Mouse (Mus musculus): ENCODE measurements around the gene Hao2.

Gene Hao2

DNA sequence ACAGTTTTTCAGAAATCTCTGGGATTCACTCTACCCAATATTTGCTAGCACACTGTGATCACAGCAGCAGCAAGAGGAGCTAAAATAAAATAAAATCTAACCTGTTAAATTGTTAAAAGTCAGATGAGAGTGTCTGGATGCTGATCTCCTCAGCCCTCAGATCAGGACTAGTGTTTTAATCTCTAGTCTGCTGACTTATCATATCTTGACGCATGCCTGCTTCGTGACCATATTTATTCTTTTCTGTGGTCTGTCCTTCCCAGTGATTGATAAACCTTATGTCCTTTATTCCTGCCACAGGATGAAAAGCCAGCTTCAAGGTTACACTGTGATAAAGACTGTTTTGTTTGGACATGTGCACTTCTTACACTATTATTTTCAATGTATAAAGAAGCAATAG is 35.0 kb downstream of the Hao2 start:
- DNase-seq (ENCODE audit: low spot score in 2 of 2), result no peak

DNA sequence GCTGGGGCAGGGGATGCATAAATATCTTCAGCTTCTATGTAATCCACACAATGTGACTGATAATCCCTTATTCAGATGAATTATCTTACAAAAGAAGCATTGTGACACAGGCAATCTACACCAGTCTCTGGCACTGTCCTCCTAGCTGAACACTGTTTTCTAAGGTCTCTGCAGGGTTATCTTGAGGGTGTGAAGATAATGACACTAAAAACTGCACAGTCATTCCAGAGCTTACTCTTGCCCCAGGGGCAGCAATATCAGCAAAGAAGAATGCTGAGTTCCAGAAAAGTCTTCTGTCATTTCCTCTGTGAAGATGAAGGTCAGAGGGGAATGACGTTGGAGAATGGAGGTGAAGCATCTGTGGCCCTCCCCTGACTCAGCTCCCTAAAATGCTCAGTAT is 36.1 kb downstream of the Hao2 start:
- DNase-seq (ENCODE audit: low spot score in 2 of 2), result no peak

DNA sequence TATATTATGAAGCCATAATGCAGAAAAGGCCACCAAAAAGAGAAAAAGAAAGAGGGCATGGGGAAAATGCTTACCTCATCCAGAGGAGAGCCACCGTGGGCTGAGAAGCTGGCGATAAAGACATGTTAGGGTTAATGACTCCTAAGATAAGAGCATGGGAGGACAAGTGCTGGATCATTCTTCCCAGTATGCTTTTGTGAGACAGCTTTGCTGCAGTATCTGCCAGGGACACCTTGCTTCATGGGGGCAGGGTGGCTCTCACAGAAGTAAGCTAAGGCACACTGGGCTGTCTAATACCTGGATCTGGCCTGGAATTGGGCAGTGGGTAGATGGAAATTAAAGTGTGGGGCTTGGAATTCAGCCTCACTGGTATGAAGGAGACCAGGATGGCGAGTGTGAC is 37.9 kb downstream of the Hao2 start:
- DNase-seq (ENCODE audit: low spot score in 2 of 2), result no peak

DNA sequence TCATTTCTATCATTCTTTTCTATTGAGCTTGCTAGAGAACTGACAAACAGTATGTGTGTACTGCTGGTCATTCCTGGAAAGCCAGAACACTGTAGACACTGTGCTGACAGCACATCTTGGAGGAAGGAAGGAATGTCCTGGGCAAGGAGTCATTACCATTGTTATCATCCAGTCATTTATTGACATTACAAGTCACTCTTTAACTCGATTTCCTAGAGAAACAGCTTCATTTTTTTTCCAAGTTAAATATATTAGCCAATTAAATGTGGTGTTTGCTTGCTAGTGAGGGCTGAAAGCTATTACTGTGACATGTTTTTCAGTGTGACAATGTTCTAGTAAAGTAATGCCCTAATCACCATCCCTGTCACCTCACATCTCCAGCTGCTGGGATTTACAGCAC is 39.4 kb downstream of the Hao2 start:
- DNase-seq (ENCODE audit: low spot score in 2 of 2), result no peak

DNA sequence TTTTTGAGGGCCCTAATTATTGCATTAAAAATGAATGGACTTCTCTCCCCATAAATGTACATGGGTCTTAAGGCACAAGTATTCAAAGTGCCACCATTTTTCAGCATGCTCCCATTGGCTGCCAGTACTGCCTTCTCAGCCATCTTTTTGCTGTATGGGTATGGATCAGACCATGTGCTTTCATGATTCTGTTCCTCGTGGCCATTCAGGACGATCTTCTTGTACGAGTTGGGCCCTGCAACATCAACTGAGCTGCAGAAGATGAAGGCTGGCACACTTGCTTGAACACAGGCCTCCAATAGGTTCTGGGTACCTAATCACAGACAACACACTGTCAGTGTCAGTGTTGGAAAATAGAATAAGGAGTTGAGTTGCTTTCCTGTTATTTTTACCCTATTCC is 40.0 kb downstream of the Hao2 start:
- no peak for DNase-seq (ENCODE audit: low spot score in 2 of 2)

DNA sequence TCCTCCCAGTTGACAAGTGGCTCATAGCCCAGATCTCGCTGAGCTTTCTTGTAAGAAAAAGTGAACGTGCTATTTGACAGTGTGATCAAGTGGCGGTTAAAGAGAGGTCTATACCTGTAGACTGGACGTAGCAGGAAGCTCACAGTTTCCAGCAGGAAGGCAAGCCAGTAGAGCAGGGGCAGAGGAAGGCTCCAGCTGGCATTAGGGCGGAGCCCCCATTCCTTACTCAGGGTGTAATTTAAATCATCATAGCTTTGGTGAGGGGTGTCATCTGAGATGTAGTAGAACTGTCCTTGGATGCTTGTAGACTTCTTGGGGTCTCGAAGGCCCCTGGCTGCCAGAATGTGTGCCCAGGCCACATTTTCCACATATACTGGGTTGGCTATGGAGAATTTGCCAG is 40.4 kb downstream of the Hao2 start:
- no peak for DNase-seq (ENCODE audit: low spot score in 2 of 2)

DNA sequence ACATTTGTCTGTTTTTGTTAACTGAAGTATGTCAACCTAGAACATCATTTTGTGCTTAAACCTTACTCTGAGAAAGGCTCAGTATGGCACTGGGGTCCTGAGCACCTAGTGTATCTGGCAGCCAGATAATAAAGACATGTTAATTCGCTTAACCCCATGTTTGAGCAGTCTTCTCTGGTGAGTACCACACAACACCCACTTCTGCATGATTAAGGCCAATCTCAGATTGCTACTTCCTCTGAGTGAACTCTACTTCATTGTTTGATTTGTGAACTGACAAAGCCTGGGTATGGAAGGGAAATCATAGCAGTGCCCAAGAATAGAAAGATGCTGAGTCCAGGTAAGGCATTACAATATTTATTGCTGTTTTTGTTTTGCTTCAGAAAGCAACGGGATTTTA is 41.2 kb downstream of the Hao2 start:
- no peak for DNase-seq (ENCODE audit: low spot score in 2 of 2)

DNA sequence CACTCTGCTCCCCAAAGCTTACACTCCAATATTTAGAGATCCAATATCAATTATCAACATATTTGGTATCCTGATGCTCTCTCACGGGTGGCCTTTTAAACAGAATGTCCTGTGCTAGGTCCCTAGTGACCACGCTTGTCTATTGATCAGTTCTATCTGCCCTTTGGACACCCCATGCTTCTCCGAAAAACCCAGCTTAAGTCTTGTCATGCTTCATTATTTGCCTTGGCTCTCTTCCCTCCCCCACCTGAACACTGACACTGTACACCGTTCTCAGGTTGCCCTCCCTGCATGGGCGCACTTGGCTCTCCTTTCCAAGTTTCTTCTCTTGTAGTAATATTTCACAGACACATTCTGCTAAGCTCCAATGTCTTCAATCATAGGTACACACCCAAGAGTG is 42.8 kb downstream of the Hao2 start:
- no peak for DNase-seq (ENCODE audit: low spot score in 2 of 2)

DNA sequence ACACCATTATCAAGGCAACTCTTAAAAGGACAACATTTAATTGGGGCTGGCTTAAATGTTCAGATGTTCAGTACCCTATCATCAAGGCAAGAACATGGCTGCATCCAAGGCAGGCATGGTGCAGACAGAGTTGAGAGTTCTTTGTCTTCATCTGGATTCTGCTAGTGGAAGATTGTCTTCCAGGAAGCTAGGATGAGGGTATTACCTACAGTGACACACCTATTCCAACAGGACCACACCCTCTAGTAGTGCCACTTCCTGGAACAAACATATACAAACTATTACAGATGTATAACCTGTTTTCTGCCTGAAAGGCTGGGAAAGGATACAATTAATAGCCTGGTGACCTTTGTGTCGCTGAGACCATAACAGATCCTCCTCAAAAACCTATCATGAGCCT is 44.1 kb downstream of the Hao2 start:
- no peak for DNase-seq (ENCODE audit: low spot score in 2 of 2)

All from cerebellum, postnatal 4 days (tissue).